Mouse (Mus musculus) cortical plate, adult 2 months (tissue): ENCODE data around the gene Agbl1.

ENCODE experiments used
- CTCF ChIP-seq: fragments of 200-500 bp; IDR thresholded peaks from 2 replicates; pipeline ENCODE4 v1.5.1; 2011; ENCODE audit warnings: mild to moderate bottlenecking, control low read depth, low read length; ENCODE audit not compliant: insufficient read depth; ENCODE audit errors: extremely low read depth
- POLR2A ChIP-seq: fragments of 200-500 bp; IDR thresholded peaks from 2 replicates; pipeline ENCODE4 v1.6.1; 2011; ENCODE audit warnings: mild to moderate bottlenecking, low read length, control low read depth; ENCODE audit not compliant: insufficient read depth; ENCODE audit errors: extremely low read depth

GRCm38 (mm10) chr7:76287531-76287930, 57.8 kb downstream of the Agbl1 start:
- TF ChIP-seq CTCF: peak; percentile 15; the same call in 1 of the 2 replicates
- TF ChIP-seq POLR2A: no peak
